Mouse (Mus musculus): Measurements from ENCODE around the gene Wwtr1. TPM values are rescaled to one million over a fixed set of nuclear protein-coding genes. Genes with fewer than 3 reads are reported as not detected.

The Wwtr1 gene
- total RNA-seq, 2 experiments from 2014 or later: 78.5 to 83.2 TPM

- no peak for DNase-seq
These were observed 60.7 kb downstream of the Wwtr1 start for GRCm38 (mm10) chr3:57515044-57515443.

GRCm38 (mm10) chr3:57511816-57512586 is 63.7 kb downstream of the Wwtr1 start:
- no peak for DNase-seq

DNA sequence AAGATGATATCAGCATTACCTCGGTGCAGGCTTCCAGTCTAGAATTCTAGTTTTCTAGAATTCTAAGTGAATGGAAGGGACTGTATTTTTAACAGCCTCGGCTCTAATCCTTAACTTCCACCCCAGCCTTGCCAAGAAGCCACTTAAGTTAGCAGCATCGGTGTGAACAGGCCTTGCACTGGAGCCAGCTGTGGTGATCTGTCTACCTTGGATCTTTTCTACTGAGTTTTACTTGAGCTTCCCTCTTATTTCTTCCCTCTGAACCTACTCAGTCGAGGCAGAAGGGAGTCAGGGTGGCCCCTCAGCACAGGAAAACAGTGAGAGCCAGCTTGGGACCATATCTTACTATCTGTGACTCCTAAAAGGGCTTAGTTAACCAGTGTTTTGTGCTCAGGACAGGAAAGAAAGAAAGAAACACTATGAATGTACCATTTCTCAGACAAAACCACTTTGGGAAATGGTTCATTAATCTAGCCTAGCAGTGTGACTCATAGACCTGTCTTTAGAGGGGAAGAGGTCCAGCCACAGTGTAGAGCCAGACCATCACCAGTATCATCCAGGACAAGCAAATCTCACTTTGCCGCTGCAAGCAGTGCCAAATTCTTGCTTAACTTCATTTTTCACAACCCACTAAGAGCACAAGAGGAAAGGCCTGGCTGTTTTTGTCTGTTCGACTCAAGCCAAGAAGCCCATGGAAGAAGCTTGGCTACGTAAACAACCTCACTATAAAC is 65.6 kb downstream of the Wwtr1 start:
- DNase-seq: no peak

DNA sequence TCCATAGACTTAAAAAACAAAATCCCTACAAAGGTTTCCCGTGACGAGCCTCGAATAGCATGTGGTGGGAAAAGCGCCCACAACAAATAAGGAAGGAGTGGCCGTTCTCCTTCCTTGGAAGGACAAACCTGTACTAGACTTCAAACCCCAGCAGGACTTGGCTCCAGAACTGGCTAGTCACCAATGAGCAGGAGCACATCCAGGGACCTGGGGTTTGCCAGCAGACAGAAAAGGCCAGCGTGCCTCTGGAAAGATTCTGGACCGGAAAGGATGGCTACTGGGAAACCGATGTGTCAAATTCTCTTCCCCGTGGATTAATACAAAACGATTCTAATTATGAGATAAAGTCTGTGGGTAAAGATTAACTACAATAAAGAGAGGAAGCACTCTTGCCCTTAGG is 69.7 kb downstream of the Wwtr1 start:
- no peak for DNase-seq

DNA sequence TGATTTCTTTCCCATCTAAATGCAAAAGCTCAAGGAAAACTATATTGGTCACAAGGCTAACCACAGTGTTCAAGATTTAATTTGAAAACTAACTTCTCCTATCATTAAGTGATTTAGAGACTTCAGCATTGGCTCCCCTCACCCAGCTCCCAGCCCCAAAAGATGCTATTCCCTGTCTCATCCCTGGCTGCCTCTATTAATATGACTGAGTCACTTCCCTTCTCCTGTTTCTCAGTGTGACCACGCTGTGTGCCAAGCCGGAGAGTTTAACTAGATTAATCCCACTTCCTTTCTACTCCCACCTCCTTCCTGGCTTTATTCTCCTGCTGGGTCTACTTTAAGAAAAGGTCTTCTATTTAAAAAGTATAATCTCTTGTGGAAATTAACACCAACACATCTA is 71.0 kb downstream of the Wwtr1 start:
- peak; percentile 44 for DNase-seq

DNA sequence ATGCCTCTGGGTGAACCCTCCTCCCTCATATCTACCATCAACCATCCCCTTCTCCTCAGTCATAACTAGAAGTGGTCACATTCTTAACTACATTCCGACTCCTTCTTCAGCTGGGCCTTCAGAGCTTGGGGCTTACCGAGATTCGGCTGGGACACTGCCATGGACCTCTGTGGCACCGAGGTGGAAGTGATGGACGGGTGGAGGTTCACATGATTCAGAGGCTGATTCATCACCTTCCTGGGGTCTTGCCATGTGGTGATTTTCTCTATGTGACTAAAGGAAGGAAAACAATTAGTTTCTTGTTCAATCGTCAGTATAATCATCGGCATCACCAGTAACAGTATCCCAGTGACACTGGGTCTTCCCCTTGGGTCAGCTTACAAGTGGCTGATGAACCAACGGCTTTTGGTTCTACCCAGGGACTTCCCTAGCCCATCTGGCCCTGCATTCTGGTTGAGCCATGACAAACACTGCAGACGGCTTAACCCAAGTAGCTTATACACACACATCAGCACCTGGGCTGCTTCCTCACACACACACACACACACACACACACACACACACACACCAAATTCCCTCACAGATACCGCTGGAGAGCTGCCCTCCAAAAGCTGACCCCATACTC is 74.0 kb downstream of the Wwtr1 start:
- no peak for DNase-seq

GRCm38 (mm10) chr3:57500846-57501245 is 74.9 kb downstream of the Wwtr1 start:
- no peak for DNase-seq

GRCm38 (mm10) chr3:57497791-57498190 is 77.9 kb downstream of the Wwtr1 start:
- DNase-seq: no peak

- no peak for DNase-seq
These were observed 79.3 kb downstream of the Wwtr1 start for GRCm38 (mm10) chr3:57496428-57496827.

DNA sequence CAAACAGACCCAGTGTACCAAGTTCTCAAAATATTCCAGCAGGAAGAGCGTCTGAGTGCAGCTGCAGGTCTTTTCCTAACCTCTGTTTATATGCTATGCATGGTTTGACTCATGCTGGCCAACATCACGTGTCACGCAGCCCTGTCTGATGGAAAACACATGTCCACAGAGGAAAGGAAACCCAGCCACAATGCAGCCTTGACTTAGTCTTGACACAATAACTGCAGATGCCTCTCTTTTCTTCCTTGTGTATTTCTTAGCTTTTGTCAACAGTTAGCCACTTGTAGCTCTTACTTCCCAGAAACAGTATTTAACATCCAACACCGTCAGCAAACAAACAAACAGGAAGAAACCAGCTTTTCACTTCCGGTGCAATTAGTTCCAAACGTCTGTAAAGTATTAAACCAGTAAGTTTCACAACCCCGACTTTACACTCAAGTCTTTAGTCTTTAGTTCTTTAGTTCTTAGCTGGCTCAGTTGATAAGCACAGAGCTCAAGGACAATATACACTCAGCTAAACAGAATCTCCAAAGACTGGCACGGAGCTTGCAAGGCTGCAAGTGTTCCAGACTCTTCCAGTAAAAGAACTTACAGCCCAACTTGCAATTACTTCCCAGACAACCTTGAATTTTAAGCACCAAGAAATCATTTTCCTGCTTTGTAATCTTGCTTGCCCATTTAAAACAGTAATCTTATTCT is 88.1 kb downstream of the Wwtr1 start:
- DNase-seq: peak; percentile 41

DNA sequence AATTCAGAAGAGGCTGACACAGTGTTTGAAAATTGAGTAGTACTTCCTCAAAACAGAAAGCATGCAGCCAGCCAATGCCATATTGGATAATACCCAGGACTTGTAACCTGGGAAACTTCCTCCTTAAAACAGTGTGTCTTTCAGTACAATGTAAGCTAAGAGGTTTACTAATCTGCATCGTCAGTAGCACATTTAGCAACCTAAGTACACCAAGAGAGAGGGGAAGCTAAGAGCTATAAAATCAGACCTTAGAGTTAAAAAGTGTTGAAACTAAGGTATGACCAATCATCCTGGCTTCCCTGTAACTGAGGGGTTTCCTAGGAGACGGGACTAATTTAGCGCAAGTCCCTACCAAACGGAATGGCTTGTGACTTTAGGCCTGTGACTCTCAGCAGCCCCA is 89.6 kb downstream of the Wwtr1 start:
- DNase-seq: no peak

- DNase-seq: no peak
These were observed 93.7 kb downstream of the Wwtr1 start for GRCm38 (mm10) chr3:57481981-57482380.

GRCm38 (mm10) chr3:57480640-57481039 is 95.1 kb downstream of the Wwtr1 start:
- no peak for DNase-seq

DNA sequence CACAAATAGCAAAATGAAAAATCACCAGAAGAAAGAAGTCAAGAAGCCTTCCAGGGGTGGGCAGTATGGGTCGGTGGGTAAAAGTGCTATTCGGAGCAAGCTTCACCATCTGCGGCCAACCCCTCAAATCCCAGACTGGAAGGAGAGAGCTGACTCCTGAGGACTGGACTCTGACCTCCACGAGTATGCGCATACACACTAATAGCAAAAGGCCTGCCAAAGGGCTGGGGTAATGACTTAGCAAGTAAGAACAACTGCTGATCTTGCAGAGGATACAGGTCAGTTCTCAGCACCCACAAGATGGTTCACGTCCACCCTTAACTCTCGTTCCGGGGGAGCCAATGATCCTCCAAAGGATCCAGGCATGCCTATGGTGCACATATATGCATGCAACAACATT is 101.3 kb downstream of the Wwtr1 start:
- DNase-seq: no peak

DNA sequence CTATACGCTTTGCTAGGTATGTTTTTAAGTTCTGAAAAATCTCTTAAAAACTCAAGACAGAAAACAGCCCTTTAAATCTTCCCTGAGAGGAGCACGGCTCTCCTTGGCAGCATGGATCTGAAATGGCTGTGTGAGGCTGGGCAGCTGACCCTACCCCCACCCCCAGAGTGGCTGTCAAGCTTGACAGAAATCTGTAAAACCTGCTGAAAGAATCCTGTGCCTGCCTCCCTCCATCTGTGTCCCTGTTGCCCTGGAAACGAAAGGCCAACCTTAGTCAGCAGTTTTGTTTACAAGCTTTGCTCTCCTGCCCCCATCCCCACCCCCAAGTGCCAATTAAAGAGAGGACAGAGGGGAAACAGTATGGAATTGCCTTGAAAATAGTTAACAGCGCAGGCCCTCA is 103.3 kb downstream of the Wwtr1 start:
- DNase-seq: no peak

DNA sequence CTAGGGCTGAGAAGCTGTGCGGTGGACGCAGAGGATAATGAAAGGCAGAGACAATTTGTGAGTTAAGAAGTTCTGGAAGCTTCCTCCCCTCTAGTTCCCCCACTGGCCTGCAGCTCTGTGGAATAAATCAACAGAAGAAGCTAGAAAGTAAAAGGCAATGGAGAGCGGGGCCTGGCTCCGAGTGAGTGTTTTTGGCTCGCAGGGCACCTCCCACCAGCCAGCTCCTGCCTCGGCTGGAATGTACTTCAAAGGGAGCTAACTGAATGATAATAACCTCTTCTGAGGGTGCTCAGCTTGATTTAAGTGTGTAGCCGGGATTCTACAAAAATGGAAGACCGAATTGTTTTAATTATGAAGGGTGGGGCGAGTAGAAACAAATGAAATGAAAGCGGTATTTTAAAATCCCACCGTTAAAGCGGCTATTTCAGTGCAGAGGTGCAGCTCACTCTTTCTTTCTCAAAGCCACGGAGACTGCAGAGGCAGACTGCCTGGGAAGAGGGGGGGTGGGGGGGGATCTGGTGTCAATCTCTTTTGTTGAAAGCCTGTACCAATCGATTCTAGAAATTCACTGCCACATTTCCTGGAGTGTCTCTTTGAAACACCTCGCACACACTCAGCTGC is 104.6 kb downstream of the Wwtr1 start:
- peak; percentile 48 for DNase-seq

GRCm38 (mm10) chr3:57470326-57470725 is 105.4 kb downstream of the Wwtr1 start:
- DNase-seq: peak; percentile 71

DNA sequence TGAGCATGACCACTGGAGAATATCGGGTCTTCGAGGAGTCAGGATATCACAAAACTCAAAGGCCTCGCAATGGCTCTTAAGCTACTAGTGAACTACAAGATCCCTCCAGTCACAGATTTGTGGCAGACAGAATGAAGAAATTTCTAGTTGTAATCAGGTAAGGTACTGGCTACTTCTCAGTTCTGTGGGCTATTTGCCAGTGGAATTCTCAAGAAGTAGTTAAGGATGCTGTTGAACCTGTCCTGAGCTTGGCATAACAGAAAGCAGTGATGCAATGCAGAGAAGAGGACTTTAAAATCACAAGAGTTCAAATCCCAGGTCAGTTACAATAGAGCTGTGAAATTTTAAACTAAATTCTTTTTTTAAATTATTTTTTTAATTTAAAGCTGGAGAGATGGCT is 106.4 kb downstream of the Wwtr1 start:
- no peak for DNase-seq

DNA sequence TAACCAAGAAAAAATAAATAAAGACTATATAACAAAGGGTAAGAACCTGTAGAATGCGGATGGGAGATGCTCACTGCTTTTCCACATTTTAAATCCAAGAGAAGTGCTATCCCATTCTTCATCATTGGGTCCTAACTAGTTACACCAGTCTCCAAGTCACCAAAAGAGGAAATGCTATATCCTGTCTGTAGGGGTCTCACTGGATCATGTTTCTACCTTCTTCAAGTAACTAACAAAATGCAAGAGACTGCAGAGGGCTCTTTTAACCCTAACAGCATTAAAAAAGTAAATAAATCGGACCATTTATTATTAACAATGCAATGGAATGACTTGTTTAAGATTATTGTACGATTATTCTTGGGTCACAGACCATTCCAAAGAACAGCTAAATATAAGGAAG is 109.4 kb downstream of the Wwtr1 start:
- DNase-seq: no peak

GRCm38 (mm10) chr3:57463302-57463701 is 112.4 kb downstream of the Wwtr1 start:
- DNase-seq: no peak

- no peak for DNase-seq
These were observed 117.1 kb downstream of the Wwtr1 start for GRCm38 (mm10) chr3:57458652-57459051.

- peak; percentile 85 for DNase-seq
These were observed 127.3 kb downstream of the Wwtr1 start for GRCm38 (mm10) chr3:57448445-57448844.

GRCm38 (mm10) chr3:57447889-57448288 is 127.8 kb downstream of the Wwtr1 start:
- no peak for DNase-seq

All from heart, postnatal 4 days (tissue).